Mouse (Mus musculus) myocyte (in vitro differentiated cells): Measurements from ENCODE around the gene Ybx2.

ENCODE experiments used
- POLR2A ChIP-seq: IDR thresholded peaks from one replicate; pipeline ENCODE4 v1.6.1; 2011; ENCODE audit warnings: low read depth, mild to moderate bottlenecking, control low read depth, moderate library complexity; ENCODE audit not compliant: insufficient read length
- TCF3 ChIP-seq: IDR thresholded peaks from one replicate; pipeline ENCODE4 v1.6.1; 2011; ENCODE audit warnings: low read depth, control low read depth; ENCODE audit not compliant: insufficient read length

DNA sequence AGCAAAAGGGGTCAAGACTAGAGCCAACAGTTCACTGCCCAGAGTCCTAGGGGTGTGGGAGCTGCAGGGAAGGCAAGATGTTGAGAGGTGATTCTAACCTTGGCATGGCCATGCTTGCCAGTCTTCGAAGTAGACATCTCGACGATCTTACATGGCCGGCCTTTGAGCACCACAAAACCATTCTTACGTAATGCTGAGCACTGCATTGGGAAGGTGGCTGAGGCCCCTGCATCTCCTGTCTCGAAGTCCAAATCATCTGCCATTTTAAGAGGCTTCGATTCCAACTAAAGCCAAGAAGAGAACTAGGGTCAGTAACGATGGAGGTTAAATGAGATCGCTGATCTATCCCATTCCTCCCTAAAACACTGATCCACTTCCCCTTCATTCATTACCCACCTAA lies 16.5 kb upstream of the Ybx2 start:
- TF ChIP-seq POLR2A (no peak), TCF3 (no peak)
